Mouse (Mus musculus): ENCODE results near the gene Cyp4f37.

DNA sequence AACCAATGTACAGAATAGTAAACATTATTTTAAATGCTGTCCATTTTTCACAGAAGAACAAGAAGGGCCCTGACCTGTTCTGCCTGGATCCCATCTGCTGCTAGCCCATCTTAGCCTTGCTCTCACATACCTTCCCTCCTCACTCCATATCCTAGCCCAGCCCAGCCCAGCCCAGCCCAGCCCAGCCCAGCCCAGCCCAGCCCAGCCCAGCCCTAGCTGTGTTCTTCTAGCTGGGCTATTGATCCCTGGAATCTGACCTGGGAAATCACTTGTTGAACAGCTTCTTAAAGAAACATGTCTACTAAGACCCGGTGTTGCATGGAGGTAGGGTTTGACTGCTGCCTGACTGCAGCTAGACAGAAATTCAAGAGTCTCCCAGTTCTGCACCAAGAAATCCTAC is 37.1 kb downstream of the Cyp4f37 start:
- TF ChIP-seq CTCF (IDR thresholded peaks at IDR 0.05; ENCODE audit: borderline replicate concordance, insufficient read depth, low read length) = no peak
- TF ChIP-seq POLR2A (IDR thresholded peaks at IDR 0.05; ENCODE audit: low read depth, low read length) = no peak

All from embryonic fibroblast, embryonic 13.5 days (primary cell).